Mouse (Mus musculus) gastrocnemius, postnatal 25 days (tissue): ENCODE results near the gene Gemin6. TPM values are rescaled to one million over a fixed set of nuclear protein-coding genes. Genes with fewer than 3 reads are reported as not detected.
"Not testable (repeated sequence)": the region's sequence is repeated elsewhere in the genome, so short reads cannot be mapped to it uniquely, and the experiment has no call there.

Source experiments
- DNase-seq: peaks from one replicate; pipeline ENCODE4 v3.0.0; 2022
- total RNA-seq, 2 experiments: library from RNA; stranded (reverse); gene quantifications; 1 replicate in 1 of 2; 2 replicates in 1 of 2; pipeline ENCODE4 v1.2.3; 2021

The Gemin6 gene
- total RNA-seq, 2 experiments from 2014 or later = 4.7 to 5.6 TPM

- no peak for DNase-seq
Observed at GRCm38 (mm10) chr17:80234376-80234775, 10.1 kb downstream of the Gemin6 start.

GRCm38 (mm10) chr17:80235477-80235876 is 11.2 kb downstream of the Gemin6 start:
- no peak for DNase-seq

- DNase-seq = no peak
Observed at GRCm38 (mm10) chr17:80236805-80237204, 12.6 kb downstream of the Gemin6 start.

GRCm38 (mm10) chr17:80237475-80237874 is 13.2 kb downstream of the Gemin6 start:
- no peak for DNase-seq

- DNase-seq = no peak
Observed at GRCm38 (mm10) chr17:80241594-80241993, 17.4 kb downstream of the Gemin6 start.

GRCm38 (mm10) chr17:80243116-80243515 is 18.9 kb downstream of the Gemin6 start:
- DNase-seq = no peak

GRCm38 (mm10) chr17:80252757-80253525 is 28.7 kb downstream of the Gemin6 start:
- no peak for DNase-seq

- no peak for DNase-seq
Observed at GRCm38 (mm10) chr17:80254421-80254820, 30.2 kb downstream of the Gemin6 start.

GRCm38 (mm10) chr17:80255208-80255607 is 31.0 kb downstream of the Gemin6 start:
- DNase-seq = peak; percentile 77

- DNase-seq = no peak
Observed at GRCm38 (mm10) chr17:80267065-80267464, 42.8 kb downstream of the Gemin6 start.

- no peak for DNase-seq
Observed at GRCm38 (mm10) chr17:80268151-80268550, 43.9 kb downstream of the Gemin6 start.

- DNase-seq = not testable (repeated sequence)
Observed at GRCm38 (mm10) chr17:80270622-80271021, 46.4 kb downstream of the Gemin6 start.

Other genes with a start within 250 kb of the Gemin6 start
- gene Hnrnpll, start 162.1 kb upstream of the Gemin6 start, total RNA-seq = 10 to 100 TPM; 13.7 to 14.6 TPM
- 1 to 10 TPM; 1.3 to 2.7 TPM for gene Galm, start 97.0 kb upstream of the Gemin6 start, total RNA-seq
- 10 to 100 TPM; 23.4 to 23.9 TPM for gene Srsf7, start 17.1 kb upstream of the Gemin6 start, total RNA-seq
- gene Ttc39d, start 17.0 kb upstream of the Gemin6 start, total RNA-seq = not detected
- gene Morn2, start 65.8 kb downstream of the Gemin6 start, total RNA-seq = 1 to 10 TPM; 6.5 to 7.7 TPM
- 1 to 10 TPM; 6.6 to 8.1 TPM for gene Dhx57, start 66.0 kb downstream of the Gemin6 start, total RNA-seq
- not detected for gene Arhgef33, start 83.0 kb downstream of the Gemin6 start, total RNA-seq
- not detected for gene Gm10190, start 149.1 kb downstream of the Gemin6 start, total RNA-seq